ENCODE assay signal across 25 mouse cellular contexts in genomic region chr2:172660479-172660878, GRCm38 (mm10).
A peak's percentile ranks its signal among the peaks of the same experiment; 100 is the strongest.
DNase-seq lines count a peak whose midpoint lies in the region; ATAC-seq and TF ChIP-seq lines count a peak whose summit lies in the region.
"Had no signal": no experiment of that assay in that cellular context is flagged by ENCODE, and none has a peak within 500 bp of the region (broad histone marks: within the 10 kb centered on the region; RNA-seq: fewer than 3 reads in every experiment).

No protein-coding gene starts in this region.

- no peak overlapping the region for H3K27ac ChIP-seq in testis, adult 2 months (ENCODE audit: control insufficient read depth, insufficient read depth, low read depth, low read length)
- peak overlapping the region; percentile 80 for H3K27ac ChIP-seq in embryonic facial prominence, embryonic 13.5 days
- H3K27ac ChIP-seq in limb, embryonic 11.5 days (replicated peaks; ENCODE audit: low read depth, low read length): peak overlapping the region; percentile 74; the same call in 1 of the 2 replicates
- no peak overlapping the region for H3K27ac ChIP-seq in hindbrain, postnatal 0 days
- H3K27ac ChIP-seq: forebrain, embryonic 12.5 days; hindbrain, embryonic 14.5 days; kidney, embryonic 15.5 days; liver, embryonic 14.5 days; midbrain, embryonic 10.5 days; midbrain, embryonic 15.5 days had no signal

- peak; percentile 51 for TF ChIP-seq POLR2A in testis, adult 2 months (IDR thresholded peaks at IDR 0.05; ENCODE audit: control insufficient read depth, low read depth, low read length)

- 47% methylated on average over 10 of the region's 10 CpGs for WGBS in embryonic facial prominence, embryonic 13.5 days
- 43% methylated on average over 10 of the region's 10 CpGs for WGBS in limb, embryonic 11.5 days
- WGBS in hindbrain, postnatal 0 days: 68% methylated on average over 10 of the region's 10 CpGs

- TF ChIP-seq CTCF in testis, adult 2 months (IDR thresholded peaks at IDR 0.05; ENCODE audit: control insufficient read depth, insufficient read depth, insufficient replicate concordance, low read depth, low read length): no peak
- TF ChIP-seq CTCF in hindbrain, postnatal 0 days (IDR thresholded peaks at IDR 0.05; ENCODE audit: low read depth): no peak

- peak overlapping the region; percentile 67 for H3K4me3 ChIP-seq in testis, adult 2 months (ENCODE audit: control insufficient read depth, low read depth, low read length)
- no peak overlapping the region for H3K4me3 ChIP-seq in embryonic facial prominence, embryonic 13.5 days
- no peak overlapping the region for H3K4me3 ChIP-seq in limb, embryonic 11.5 days (ENCODE audit: low read depth, low read length)
- H3K4me3 ChIP-seq in hindbrain, postnatal 0 days (ENCODE audit: low read length): no peak overlapping the region
- H3K4me3 ChIP-seq: forebrain, embryonic 12.5 days; kidney, embryonic 15.5 days; midbrain, embryonic 15.5 days had no signal

- peak overlapping the region; percentile 28; the same call in 1 of the 2 replicates for H3K4me2 ChIP-seq in embryonic facial prominence, embryonic 13.5 days
- no peak overlapping the region for H3K4me2 ChIP-seq in limb, embryonic 11.5 days (ENCODE audit: low read depth, severe bottlenecking)
- no peak overlapping the region for H3K4me2 ChIP-seq in hindbrain, postnatal 0 days (ENCODE audit: low read depth, low read length)
- H3K4me2 ChIP-seq: forebrain, embryonic 12.5 days; hindbrain, embryonic 14.5 days; midbrain, embryonic 15.5 days had no signal

- peaks cover 18% of the 10 kb centered on the region for H3K4me1 ChIP-seq in testis, adult 2 months (ENCODE audit: control insufficient read depth, insufficient read depth, low read length)
- H3K4me1 ChIP-seq in embryonic facial prominence, embryonic 13.5 days: peaks cover 35% of the 10 kb centered on the region
- H3K4me1 ChIP-seq in limb, embryonic 11.5 days (ENCODE audit: control insufficient read depth, insufficient read depth, low read length): peaks cover 32% of the 10 kb centered on the region
- H3K4me1 ChIP-seq in hindbrain, postnatal 0 days (ENCODE audit: insufficient read depth, low read length): no peaks in the 10 kb centered on the region

- H3K36me3 ChIP-seq in testis, adult 2 months (ENCODE audit: control insufficient read depth, insufficient read depth, low read length): no peaks in the 10 kb centered on the region
- H3K36me3 ChIP-seq in embryonic facial prominence, embryonic 13.5 days: no peaks in the 10 kb centered on the region
- H3K36me3 ChIP-seq in limb, embryonic 11.5 days (ENCODE audit: control insufficient read depth, insufficient read depth, low read length): no peaks in the 10 kb centered on the region
- H3K36me3 ChIP-seq in hindbrain, postnatal 0 days (ENCODE audit: insufficient read depth, low read length): no peaks in the 10 kb centered on the region
- H3K36me3 ChIP-seq: forebrain, embryonic 12.5 days; kidney, embryonic 15.5 days; midbrain, embryonic 10.5 days; midbrain, embryonic 15.5 days had no signal

- no peak for DNase-seq in testis, postnatal 14 days (ENCODE audit: low spot score)
- DNase-seq in limb, embryonic 11.5 days (ENCODE audit: low spot score): peak; percentile 52
- DNase-seq in hindbrain, postnatal 0 days (ENCODE audit: low spot score): no peak
- no peak for DNase-seq in adrenal gland, adult 8-10 months
- DNase-seq: adrenal gland, adult 2 months; B cell, adult 2 months; cerebellum, adult 8-10 months; cerebellum, postnatal 25 days; gastrocnemius, postnatal 36 days; heart, adult 18-20 months; heart, postnatal 36 days; kidney, adult 18-20 months; kidney, postnatal 25 days; liver; lung, adult 2 months; lung, postnatal 10 days had no signal

- no peak for ATAC-seq in embryonic facial prominence, embryonic 13.5 days (ENCODE audit: insufficient number of reproducible peaks, insufficient read depth, low FRiP score, low TSS enrichment, low read depth)
- no peak for ATAC-seq in limb, embryonic 11.5 days (ENCODE audit: insufficient number of reproducible peaks, low FRiP score, low TSS enrichment, low read depth)
- ATAC-seq in hindbrain, postnatal 0 days: no peak
- ATAC-seq: activated CD4-positive, CD25-positive, alpha-beta regulatory T cell, adult 4 months; midbrain, embryonic 15.5 days had no signal

- no peak overlapping the region for H3K9ac ChIP-seq in embryonic facial prominence, embryonic 13.5 days
- H3K9ac ChIP-seq in limb, embryonic 11.5 days (ENCODE audit: low read length): 0 out of 2 replicates have a peak overlapping the region, but pooled peaks have one; percentile 2
- no peak overlapping the region for H3K9ac ChIP-seq in hindbrain, postnatal 0 days (replicated peaks; ENCODE audit: low read length)
- H3K9ac ChIP-seq: forebrain, embryonic 12.5 days; hindbrain, embryonic 14.5 days; kidney, embryonic 15.5 days; liver, embryonic 14.5 days; midbrain, embryonic 15.5 days had no signal

- H3K9me3 ChIP-seq in embryonic facial prominence, embryonic 13.5 days: 0 out of 2 replicates have a peak, but pooled peaks cover 4% of the 10 kb centered on the region
- no peaks in the 10 kb centered on the region for H3K9me3 ChIP-seq in limb, embryonic 11.5 days (ENCODE audit: control insufficient read depth, low read length)
- H3K9me3 ChIP-seq in hindbrain, postnatal 0 days (ENCODE audit: low read length): no peaks in the 10 kb centered on the region
- H3K9me3 ChIP-seq: forebrain, embryonic 12.5 days; kidney, embryonic 15.5 days; midbrain, embryonic 15.5 days had no signal

- no peaks in the 10 kb centered on the region for H3K27me3 ChIP-seq in testis, adult 2 months (ENCODE audit: control insufficient read depth, insufficient read depth, low read length)
- H3K27me3 ChIP-seq in embryonic facial prominence, embryonic 13.5 days: peaks cover 13% of the 10 kb centered on the region; the same call in 1 of the 2 replicates
- H3K27me3 ChIP-seq in limb, embryonic 11.5 days (ENCODE audit: control insufficient read depth, insufficient read depth, low read length): no peaks in the 10 kb centered on the region
- H3K27me3 ChIP-seq in hindbrain, postnatal 0 days (ENCODE audit: insufficient read depth, low read length): peaks cover 23% of the 10 kb centered on the region

Comparison
In these comparisons a context has a peak if more than half of its experiments do, and no peak if none do; other contexts are left out.
1. H3K27ac ChIP-seq: peak in embryonic facial prominence, embryonic 13.5 days (single experiment) and limb, embryonic 11.5 days (single experiment); none in testis, adult 2 months (single experiment) and hindbrain, postnatal 0 days (single experiment).